ENCODE assay signal across 13 mouse cellular contexts in the genomic region with DNA sequence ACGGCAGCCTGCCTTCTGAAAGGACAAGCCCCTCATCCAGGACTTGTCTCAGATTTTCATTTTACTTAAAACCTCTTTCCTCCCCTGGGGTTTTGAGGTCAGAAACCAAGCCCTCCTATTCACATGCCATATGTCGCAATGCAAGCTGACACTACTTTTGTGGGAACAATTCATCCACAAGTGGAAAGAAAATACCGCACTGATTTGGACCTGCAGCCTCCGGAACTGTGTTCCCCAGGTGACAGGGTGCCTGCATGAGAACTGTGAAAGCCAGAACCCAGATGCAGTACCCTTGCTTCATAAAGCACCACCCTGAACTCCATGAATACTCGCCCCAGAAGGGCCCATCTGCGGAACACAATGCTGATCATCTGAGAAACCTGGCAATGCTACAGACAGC. TPM values are rescaled to one million over a fixed set of nuclear protein-coding genes. Genes with fewer than 3 reads are reported as not detected.
DNase-seq lines count a peak whose midpoint lies in the region; ATAC-seq and TF ChIP-seq lines count a peak whose summit lies in the region.
"Had no signal": no experiment of that assay in that cellular context is flagged by ENCODE, and none has a peak within 500 bp of the region (broad histone marks: within the 10 kb centered on the region; RNA-seq: fewer than 3 reads in every experiment).

No protein-coding gene starts in this region.

- no peak for ATAC-seq in hindbrain, embryonic 16.5 days
- no peak for ATAC-seq in CD4-positive, CD25-positive, alpha-beta regulatory T cell, adult 4 months
- ATAC-seq: midbrain, embryonic 15.5 days had no signal

- no peak for DNase-seq in kidney, adult 2 months
- no peak for DNase-seq in kidney, adult 11 months
- DNase-seq in thymus, postnatal 14 days = peak; percentile 51
- DNase-seq in thymus, postnatal 36 days = no peak
- DNase-seq in ovary, adult 18-20 months (ENCODE audit: low spot score) = no peak
- DNase-seq in left cerebral cortex, postnatal 4 days = no peak
- DNase-seq: adrenal gland, postnatal 25 days; cerebellum, adult 11-12 months; right cerebral cortex, adult 18-20 months had no signal

- 63% methylated on average over 6 of the region's 6 CpGs for WGBS in kidney, adult 2 months
- 48% methylated on average over 6 of the region's 6 CpGs for whole genome bisulfite sequencing in hindbrain, embryonic 16.5 days

- no peak for TF ChIP-seq POLR2A in kidney, adult 2 months (IDR thresholded peaks at IDR 0.05; ENCODE audit: low read depth, low read length)

- no peak overlapping the region for H3K4me2 ChIP-seq in hindbrain, embryonic 16.5 days (ENCODE audit: low read length)
- H3K4me2 ChIP-seq: heart, embryonic 11.5 days; midbrain, embryonic 15.5 days had no signal

- H3K27me3 ChIP-seq in kidney, adult 2 months (replicated peaks; ENCODE audit: control insufficient read depth, insufficient read depth, low read length) = no peaks in the 10 kb centered on the region
- H3K27me3 ChIP-seq in hindbrain, embryonic 16.5 days (replicated peaks; ENCODE audit: control insufficient read depth, insufficient read depth, low read length) = no peaks in the 10 kb centered on the region
- H3K27me3 ChIP-seq: midbrain, embryonic 15.5 days had no signal

- H3K36me3 ChIP-seq in kidney, adult 2 months (ENCODE audit: control insufficient read depth, insufficient read depth, low read length) = no peaks in the 10 kb centered on the region
- no peaks in the 10 kb centered on the region for H3K36me3 ChIP-seq in hindbrain, embryonic 16.5 days (ENCODE audit: control insufficient read depth, insufficient read depth, low read length)
- H3K36me3 ChIP-seq: midbrain, embryonic 15.5 days had no signal

- H3K4me3 ChIP-seq in kidney, adult 2 months (ENCODE audit: insufficient read depth, low read depth, low read length) = no peak overlapping the region
- H3K4me3 ChIP-seq in hindbrain, embryonic 16.5 days (ENCODE audit: low read length) = no peak overlapping the region
- H3K4me3 ChIP-seq: midbrain, embryonic 15.5 days had no signal

- intact Hi-C loops in left cerebral cortex, postnatal 4 days (cut with DNase I) = no loop called here

- peak overlapping the region; percentile 21; the same call in 1 of the 2 replicates for H3K27ac ChIP-seq in kidney, adult 2 months (ENCODE audit: insufficient read depth, low read depth, low read length)
- H3K27ac ChIP-seq in hindbrain, embryonic 16.5 days (ENCODE audit: low read depth, low read length) = no peak overlapping the region
- H3K27ac ChIP-seq: midbrain, embryonic 15.5 days had no signal

- peak overlapping the region; percentile 17; the same call in 1 of the 2 replicates for H3K9ac ChIP-seq in hindbrain, embryonic 16.5 days (ENCODE audit: low read depth, low read length)
- H3K9ac ChIP-seq: midbrain, embryonic 15.5 days had no signal

- no peak for TF ChIP-seq CTCF in kidney, adult 2 months (conservative IDR thresholded peaks at IDR 0.05; ENCODE audit: insufficient read depth, insufficient read length, low read depth, low read length)

- H3K4me1 ChIP-seq in kidney, adult 2 months (ENCODE audit: control insufficient read depth, insufficient read depth, low read length) = peaks cover 15% of the 10 kb centered on the region
- peaks cover 8% of the 10 kb centered on the region for H3K4me1 ChIP-seq in hindbrain, embryonic 16.5 days (ENCODE audit: control insufficient read depth, insufficient read depth, low read depth, low read length)

- H3K9me3 ChIP-seq in hindbrain, embryonic 16.5 days (ENCODE audit: control insufficient read depth, low read length) = no peaks in the 10 kb centered on the region
- H3K9me3 ChIP-seq: midbrain, embryonic 15.5 days had no signal

RNA-seq across cellular contexts. Expression of gene Pitpnm2, which starts 22.4 kb away (rescaled TPM):
- polyA plus RNA-seq in kidney, adult 2 months (2012; rRNA removed) = 17.3 and 19.8 TPM in 2 replicates
- polyA plus RNA-seq in hindbrain, embryonic 16.5 days (2015; fragmentation: Nextera tagmentation; extraction: Ambion mirVana) = 8.4 and 9.8 TPM in 2 replicates
- 10 to 100 TPM in 1 of 2 experiments, 1 to 10 TPM in 1; 9.3 to 11.5 TPM for polyA plus RNA-seq in CD4-positive, CD25-positive, alpha-beta regulatory T cell, adult 4 months (2017; shearing (Covaris generic))
- 100 to 1,000 TPM; 146 to 151 TPM for total RNA-seq in left cerebral cortex, postnatal 4 days (2021)
